Mouse (Mus musculus): ENCODE results near the gene Timmdc1. TPM values are rescaled to one million over a fixed set of nuclear protein-coding genes. Genes with fewer than 3 reads are reported as not detected.

The Timmdc1 gene
- polyA plus RNA-seq, 1 experiment from 2014 or later = 44.5 TPM

- in situ Hi-C loops (cut with MboI; ENCODE audit: low pct_unique_long_range_greater_than_20kb) = no loop called here
- TF ChIP-seq CTCF (IDR thresholded peaks at IDR 0.05) = no peak
- DNase-seq (ENCODE audit: low read depth, low spot score) (no peak), ATAC-seq (no peak)
- POLR2A ChIA-PET = interaction anchor here (1.0 kb wide), 1 partner anchor 20 kb away, joined by 3 read pairs; no protein-coding TSS in a partner anchor
- H3K27me3 ChIP-seq = no peaks in the 10 kb centered on the region
- CTCF ChIA-PET = interaction anchor here (0.6 kb wide), 1 partner anchor 100 kb away, joined by 3 read pairs; no protein-coding TSS in a partner anchor
Measured at GRCm38 (mm10) chr16:38476312-38477240, 45.9 kb downstream of the Timmdc1 start.

GRCm38 (mm10) chr16:38475681-38476311 is 46.7 kb downstream of the Timmdc1 start:
- ChIA-PET POLR2A (interaction anchor here (1.0 kb wide), 1 partner anchor 19 kb away, joined by 3 read pairs; no protein-coding TSS in a partner anchor), CTCF (interaction anchor here (0.6 kb wide), 1 partner anchor 99 kb away, joined by 3 read pairs; no protein-coding TSS in a partner anchor)
- TF ChIP-seq CTCF (IDR thresholded peaks at IDR 0.05) = no peak
- in situ Hi-C loops (cut with MboI; ENCODE audit: low pct_unique_long_range_greater_than_20kb) = no loop called here
- ATAC-seq (no peak), DNase-seq (ENCODE audit: low read depth, low spot score) (no peak)
- H3K27me3 ChIP-seq = no peaks in the 10 kb centered on the region

GRCm38 (mm10) chr16:38474677-38475286 is 47.7 kb downstream of the Timmdc1 start:
- in situ Hi-C loops (cut with MboI; ENCODE audit: low pct_unique_long_range_greater_than_20kb) = no loop called here
- peak; percentile 47 for ATAC-seq
- POLR2A ChIA-PET = no interaction called here
- DNase-seq (ENCODE audit: low read depth, low spot score) = no peak
- no peak for TF ChIP-seq CTCF (IDR thresholded peaks at IDR 0.05)
- CTCF ChIA-PET = no interaction called here
- no peaks in the 10 kb centered on the region for H3K27me3 ChIP-seq

GRCm38 (mm10) chr16:38473661-38474060 is 48.8 kb downstream of the Timmdc1 start:
- ChIA-PET POLR2A (no interaction called here), CTCF (no interaction called here)
- H3K27me3 ChIP-seq = no peaks in the 10 kb centered on the region
- no peak for DNase-seq (ENCODE audit: low read depth, low spot score)
- in situ Hi-C loops (cut with MboI; ENCODE audit: low pct_unique_long_range_greater_than_20kb) = no loop called here
- TF ChIP-seq CTCF (IDR thresholded peaks at IDR 0.05) = no peak
- ATAC-seq = no peak

- in situ Hi-C loops (cut with MboI; ENCODE audit: low pct_unique_long_range_greater_than_20kb) = no loop called here
- TF ChIP-seq CTCF (IDR thresholded peaks at IDR 0.05) = no peak
- CTCF ChIA-PET = no interaction called here
- DNase-seq (ENCODE audit: low read depth, low spot score) = no peak
- no peaks in the 10 kb centered on the region for H3K27me3 ChIP-seq
- POLR2A ChIA-PET = no interaction called here
- ATAC-seq = no peak
Measured at GRCm38 (mm10) chr16:38472507-38472873, 50.0 kb downstream of the Timmdc1 start.

- no peaks in the 10 kb centered on the region for H3K27me3 ChIP-seq
- ATAC-seq (no peak), DNase-seq (ENCODE audit: low read depth, low spot score) (no peak)
- no peak for TF ChIP-seq CTCF (IDR thresholded peaks at IDR 0.05)
- CTCF ChIA-PET = interaction anchor here (1.1 kb wide), 1 partner anchor 20 kb away, joined by 3 read pairs; no protein-coding TSS in a partner anchor
- POLR2A ChIA-PET = interaction anchor here (0.6 kb wide), 1 partner anchor 403 kb away, joined by 4 read pairs; no protein-coding TSS in a partner anchor
- in situ Hi-C loops (cut with MboI; ENCODE audit: low pct_unique_long_range_greater_than_20kb) = no loop called here
Measured at GRCm38 (mm10) chr16:38471697-38472506, 50.6 kb downstream of the Timmdc1 start.

GRCm38 (mm10) chr16:38469437-38469836 is 53.0 kb downstream of the Timmdc1 start:
- ChIA-PET CTCF (interaction anchor here (0.9 to 1.2 kb wide), 4 partner anchors 10 to 37 kb away, joined by 3 to 4 read pairs (median 3); partner anchors contain the start of gene Adprh), POLR2A (no interaction called here)
- no peak for DNase-seq (ENCODE audit: low read depth, low spot score)
- no peak for TF ChIP-seq CTCF (IDR thresholded peaks at IDR 0.05)
- ATAC-seq = no peak
- no peaks in the 10 kb centered on the region for H3K27me3 ChIP-seq
- in situ Hi-C loops (cut with MboI; ENCODE audit: low pct_unique_long_range_greater_than_20kb) = no loop called here

GRCm38 (mm10) chr16:38468706-38469018 is 53.8 kb downstream of the Timmdc1 start:
- peak; percentile 36 for TF ChIP-seq CTCF (IDR thresholded peaks at IDR 0.05)
- ChIA-PET CTCF (interaction anchor here (0.9 to 1.2 kb wide), 4 partner anchors 10 to 38 kb away, joined by 3 to 4 read pairs (median 3); partner anchors contain the start of gene Adprh), POLR2A (interaction anchor here (1.5 kb wide), 1 partner anchor 16 kb away, joined by 7 read pairs; the partner anchor contains the start of gene Adprh)
- ATAC-seq (peak; percentile 72), DNase-seq (ENCODE audit: low read depth, low spot score) (no peak)
- in situ Hi-C loops (cut with MboI; ENCODE audit: low pct_unique_long_range_greater_than_20kb) = no loop called here
- H3K27me3 ChIP-seq = no peaks in the 10 kb centered on the region

GRCm38 (mm10) chr16:38467917-38468705 is 54.4 kb downstream of the Timmdc1 start:
- CTCF ChIA-PET = interaction anchor here (0.9 to 1.4 kb wide), 3 partner anchors 11 to 15 kb away, joined by 3 to 4 read pairs (median 3); partner anchors contain the start of gene Adprh
- ATAC-seq (peak; percentile 75), DNase-seq (ENCODE audit: low read depth, low spot score) (no peak)
- no peak for TF ChIP-seq CTCF (IDR thresholded peaks at IDR 0.05)
- no peaks in the 10 kb centered on the region for H3K27me3 ChIP-seq
- POLR2A ChIA-PET = interaction anchor here (0.6 to 1.5 kb wide), 3 partner anchors 12 to 28 kb away, joined by 3 to 7 read pairs (median 7); partner anchors contain the start of gene Adprh
- in situ Hi-C loops (cut with MboI; ENCODE audit: low pct_unique_long_range_greater_than_20kb) = no loop called here
